Mouse (Mus musculus) Patski (cell line): Measurements from ENCODE around the gene E030018B13Rik. TPM values are rescaled to one million over a fixed set of nuclear protein-coding genes. Genes with fewer than 3 reads are reported as not detected.
A peak's percentile ranks its signal among the peaks of the same experiment; 100 is the strongest.

ENCODE experiments used
- ATAC-seq: fragments of 100-300 bp; one replicate; pipeline ENCODE4 v1.8.0; 2021
- CTCF ChIA-PET: fragments of 350-600 bp; sonication (Branson Sonifier 250); formaldehyde crosslinking; loops from one replicate; lab custom pipeline; 2022; ENCODE audit warnings: inconsistent platforms; lab: Charles Lee
- POLR2A ChIA-PET: fragments of 350-600 bp; sonication (Branson Sonifier 250); formaldehyde crosslinking; loops from one replicate; lab custom pipeline; 2022; ENCODE audit warnings: antibody characterized with exemption, inconsistent platforms; lab: Charles Lee
- DNase-seq: peaks from one replicate; pipeline ENCODE4 v3.0.0-alpha.2; 2011; ENCODE audit warnings: low read depth, low spot score
- H3K27me3 ChIP-seq: fragments of 371-371 bp; one replicate; pipeline ENCODE4 v1.5.1; 2021
- CTCF ChIP-seq: fragments of 100-300 bp; IDR thresholded peaks from one replicate; pipeline ENCODE4 v1.5.1; 2021
- in situ Hi-C: fragments of 300-500 bp; cut with MboI; formaldehyde crosslinking; loops from 3 replicates; pipeline ENCODE4 v1.11.1; 2018; ENCODE audit warnings: low pct_unique_long_range_greater_than_20kb, mixed read lengths
- polyA plus RNA-seq: library from polyadenylated mRNA; unstranded; gene quantifications from one replicate; pipeline ENCODE4 v1.2.3, GENCODE M21; 2021

E030018B13Rik gene
- not detected for polyA plus RNA-seq

- ATAC-seq: no peak
- H3K27me3 ChIP-seq: no peaks in the 10 kb centered on the region
- no peak for DNase-seq
- ChIA-PET CTCF (interaction anchor here (0.6 to 2.6 kb wide), 3 partner anchors 9 to 399 kb away, joined by 3 to 18 read pairs (median 3); no protein-coding TSS in a partner anchor), POLR2A (no interaction called here)
- in situ Hi-C loops: loop anchor here (10.0 kb wide), 1 partner anchor 148 kb away; no protein-coding TSS in a partner anchor
- no peak for TF ChIP-seq CTCF
Measured at GRCm38 (mm10) chr7:63916268-63916907, at the start of gene E030018B13Rik. Gene E030018B13Rik, plus strand, starts transcription at chr7:63916857.

GRCm38 (mm10) chr7:63868356-63868918 lies 48.2 kb upstream of the E030018B13Rik start:
- DNase-seq (no peak), ATAC-seq (no peak)
- POLR2A ChIA-PET: no interaction called here
- TF ChIP-seq CTCF: no peak
- H3K27me3 ChIP-seq: no peaks in the 10 kb centered on the region
- CTCF ChIA-PET: interaction anchor here (1.3 kb wide), 1 partner anchor 13 kb away, joined by 3 read pairs; no protein-coding TSS in a partner anchor
- in situ Hi-C loops: no loop called here

- no peak for ATAC-seq
- no peak for TF ChIP-seq CTCF
- ChIA-PET CTCF (no interaction called here), POLR2A (no interaction called here)
- no peak for DNase-seq
- H3K27me3 ChIP-seq: no peaks in the 10 kb centered on the region
- in situ Hi-C loops: no loop called here
Measured at GRCm38 (mm10) chr7:63871698-63872097, 45.0 kb upstream of the E030018B13Rik start.

- TF ChIP-seq CTCF: no peak
- POLR2A ChIA-PET: no interaction called here
- DNase-seq (no peak), ATAC-seq (no peak)
- CTCF ChIA-PET: interaction anchor here (1.2 kb wide), 1 partner anchor 40 kb away, joined by 3 read pairs; no protein-coding TSS in a partner anchor
- in situ Hi-C loops: no loop called here
- no peaks in the 10 kb centered on the region for H3K27me3 ChIP-seq
Measured at GRCm38 (mm10) chr7:63873880-63874279, 42.8 kb upstream of the E030018B13Rik start.

GRCm38 (mm10) chr7:63875686-63876085 lies 41.0 kb upstream of the E030018B13Rik start:
- ChIA-PET POLR2A (no interaction called here), CTCF (no interaction called here)
- no peak for TF ChIP-seq CTCF
- ATAC-seq: peak; percentile 21
- DNase-seq: no peak
- no peaks in the 10 kb centered on the region for H3K27me3 ChIP-seq
- in situ Hi-C loops: no loop called here

- ChIA-PET POLR2A (no interaction called here), CTCF (interaction anchor here (0.7 kb wide), 1 partner anchor 15 kb away, joined by 3 read pairs; no protein-coding TSS in a partner anchor)
- H3K27me3 ChIP-seq: no peaks in the 10 kb centered on the region
- no peak for TF ChIP-seq CTCF
- no peak for DNase-seq
- ATAC-seq: no peak
- in situ Hi-C loops: no loop called here
Measured at GRCm38 (mm10) chr7:63876640-63877039, 40.0 kb upstream of the E030018B13Rik start.

GRCm38 (mm10) chr7:63877610-63878009 lies 39.0 kb upstream of the E030018B13Rik start:
- DNase-seq: no peak
- H3K27me3 ChIP-seq: no peaks in the 10 kb centered on the region
- ChIA-PET CTCF (interaction anchor here (0.7 to 1.4 kb wide), 2 partner anchors 9 to 16 kb away, joined by 3 to 6 read pairs; no protein-coding TSS in a partner anchor), POLR2A (interaction anchor here (0.5 to 0.6 kb wide), 2 partner anchors 461 to 915 kb away, joined by 3 to 4 read pairs; no protein-coding TSS in a partner anchor)
- TF ChIP-seq CTCF: no peak
- no peak for ATAC-seq
- in situ Hi-C loops: no loop called here

GRCm38 (mm10) chr7:63879583-63879982 lies 37.1 kb upstream of the E030018B13Rik start:
- DNase-seq: no peak
- no peak for TF ChIP-seq CTCF
- no peaks in the 10 kb centered on the region for H3K27me3 ChIP-seq
- no peak for ATAC-seq
- in situ Hi-C loops: no loop called here
- ChIA-PET POLR2A (no interaction called here), CTCF (interaction anchor here (1.1 kb wide), 1 partner anchor 24 kb away, joined by 3 read pairs; no protein-coding TSS in a partner anchor)

GRCm38 (mm10) chr7:63882739-63883138 lies 33.9 kb upstream of the E030018B13Rik start:
- POLR2A ChIA-PET: no interaction called here
- CTCF ChIA-PET: interaction anchor here (0.8 to 1.8 kb wide), 3 partner anchors 10 to 16 kb away, joined by 3 to 4 read pairs (median 3); no protein-coding TSS in a partner anchor
- H3K27me3 ChIP-seq: no peaks in the 10 kb centered on the region
- ATAC-seq: no peak
- TF ChIP-seq CTCF: no peak
- DNase-seq: no peak
- in situ Hi-C loops: no loop called here

- H3K27me3 ChIP-seq: no peaks in the 10 kb centered on the region
- TF ChIP-seq CTCF: no peak
- ChIA-PET CTCF (interaction anchor here (1.0 to 1.6 kb wide), 2 partner anchors 10 to 24 kb away, joined by 3 read pairs; no protein-coding TSS in a partner anchor), POLR2A (interaction anchor here (0.8 kb wide), 1 partner anchor 50 kb away, joined by 3 read pairs; no protein-coding TSS in a partner anchor)
- DNase-seq: no peak
- in situ Hi-C loops: no loop called here
- no peak for ATAC-seq
Measured at GRCm38 (mm10) chr7:63885025-63885424, 31.6 kb upstream of the E030018B13Rik start.
